Mouse (Mus musculus): ENCODE measurements around the gene Siglecg.
A peak's percentile ranks its signal among the peaks of the same experiment; 100 is the strongest.
"Not testable (repeated sequence)": the region's sequence is repeated elsewhere in the genome, so short reads cannot be mapped to it uniquely, and the experiment has no call there.

Gene Siglecg

GRCm38 (mm10) chr7:43408131-43408553 is at the start of gene Siglecg:
Siglecg (plus strand) TSS chr7:43408204.
- no peak for DNase-seq (ENCODE audit: low spot score)

DNA sequence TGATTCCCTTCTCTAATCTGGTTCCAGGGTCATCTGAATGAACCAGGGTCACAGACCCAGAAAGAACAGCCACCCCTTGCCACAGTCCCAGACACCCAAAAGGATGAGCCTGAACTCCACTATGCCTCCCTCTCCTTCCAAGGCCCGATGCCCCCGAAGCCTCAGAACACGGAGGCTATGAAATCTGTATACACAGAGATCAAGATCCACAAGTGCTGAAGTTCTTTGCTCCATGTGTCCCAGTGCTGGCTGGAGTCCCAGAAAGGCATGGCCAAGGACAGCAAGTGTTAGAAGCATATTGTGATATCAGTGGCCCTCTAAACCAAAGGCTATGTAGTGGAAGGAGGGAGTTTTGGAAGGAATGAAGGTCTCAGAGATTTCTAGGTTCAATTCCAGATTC is 49.4 kb upstream of the Siglecg start:
- DNase-seq (ENCODE audit: low spot score), result peak; percentile 13

GRCm38 (mm10) chr7:43361442-43361841 is 46.6 kb upstream of the Siglecg start:
- DNase-seq (ENCODE audit: low spot score), result no peak

- DNase-seq (ENCODE audit: low spot score), result no peak
Measured at GRCm38 (mm10) chr7:43362021-43362420, 46.0 kb upstream of the Siglecg start.

- peak; percentile 64 for DNase-seq (ENCODE audit: low spot score)
Measured at GRCm38 (mm10) chr7:43378226-43378625, 29.8 kb upstream of the Siglecg start.

- DNase-seq (ENCODE audit: low spot score), result no peak
Measured at GRCm38 (mm10) chr7:43392349-43393121, 15.5 kb upstream of the Siglecg start.

GRCm38 (mm10) chr7:43399501-43399900 is 8.5 kb upstream of the Siglecg start:
- no peak for DNase-seq (ENCODE audit: low spot score)

DNA sequence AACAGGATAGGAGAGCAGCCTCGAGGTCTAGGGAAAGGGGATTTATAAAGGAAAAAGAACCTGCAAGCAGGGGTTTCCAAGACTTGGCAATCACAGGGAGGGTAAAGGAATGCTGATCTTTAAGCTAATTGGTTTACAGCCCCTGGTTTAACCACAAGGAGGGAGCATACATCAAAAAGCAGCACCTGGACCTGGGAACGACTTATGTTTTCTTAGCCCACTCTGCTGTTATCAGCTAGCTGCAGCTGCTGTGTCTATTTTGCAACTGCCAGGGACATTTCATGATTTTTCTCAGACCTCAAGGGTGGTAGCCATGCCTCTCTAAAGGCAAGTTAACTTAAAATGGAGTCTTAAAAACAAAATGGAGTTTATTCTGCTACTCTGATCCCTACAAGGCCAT is 5.3 kb upstream of the Siglecg start:
- no peak for DNase-seq (ENCODE audit: low spot score)

DNA sequence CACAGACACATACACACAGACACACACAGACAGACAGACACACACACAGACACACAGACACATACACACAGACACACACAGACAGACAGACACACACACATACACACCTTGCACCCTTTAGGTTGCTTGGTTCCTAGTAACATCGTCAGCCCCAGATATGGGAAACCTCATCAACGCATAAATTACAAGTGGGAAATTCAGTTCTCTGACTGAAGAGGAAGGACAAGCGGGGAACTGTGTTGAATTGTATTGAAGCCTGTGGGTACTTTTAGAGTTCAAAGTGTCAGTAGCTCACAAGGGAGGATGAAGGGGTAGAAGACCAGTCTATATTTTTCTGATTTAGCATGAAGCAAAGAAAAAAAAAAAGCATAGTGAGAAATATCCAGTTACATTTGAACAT is 431 bp upstream of the Siglecg start:
- DNase-seq (ENCODE audit: low spot score), result no peak

- DNase-seq (ENCODE audit: low spot score), result no peak
Measured at GRCm38 (mm10) chr7:43409084-43409483, 1.1 kb downstream of the Siglecg start.

DNA sequence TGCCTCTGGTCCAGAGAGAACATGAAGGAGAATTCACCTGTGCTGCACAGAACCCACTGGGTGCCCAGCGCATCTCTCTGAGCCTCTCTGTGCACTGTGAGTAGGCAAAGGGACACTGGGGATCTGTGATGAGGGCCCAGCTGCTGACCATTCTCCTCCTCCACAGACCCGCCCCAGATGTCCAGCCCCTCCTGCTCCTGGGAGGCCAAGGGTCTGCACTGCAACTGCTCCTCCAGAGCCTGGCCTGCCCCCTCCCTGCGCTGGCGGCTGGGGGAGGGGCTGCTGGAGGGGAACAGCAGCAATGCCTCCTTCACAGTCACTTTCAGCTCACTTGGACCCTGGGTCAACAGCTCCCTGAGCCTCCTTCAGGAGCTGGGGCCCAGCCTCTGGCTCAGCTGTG is 3.7 kb downstream of the Siglecg start:
- not testable (repeated sequence) for DNase-seq (ENCODE audit: low spot score)

- no peak for DNase-seq (ENCODE audit: low spot score)
Measured at GRCm38 (mm10) chr7:43417298-43417697, 9.3 kb downstream of the Siglecg start.

DNA sequence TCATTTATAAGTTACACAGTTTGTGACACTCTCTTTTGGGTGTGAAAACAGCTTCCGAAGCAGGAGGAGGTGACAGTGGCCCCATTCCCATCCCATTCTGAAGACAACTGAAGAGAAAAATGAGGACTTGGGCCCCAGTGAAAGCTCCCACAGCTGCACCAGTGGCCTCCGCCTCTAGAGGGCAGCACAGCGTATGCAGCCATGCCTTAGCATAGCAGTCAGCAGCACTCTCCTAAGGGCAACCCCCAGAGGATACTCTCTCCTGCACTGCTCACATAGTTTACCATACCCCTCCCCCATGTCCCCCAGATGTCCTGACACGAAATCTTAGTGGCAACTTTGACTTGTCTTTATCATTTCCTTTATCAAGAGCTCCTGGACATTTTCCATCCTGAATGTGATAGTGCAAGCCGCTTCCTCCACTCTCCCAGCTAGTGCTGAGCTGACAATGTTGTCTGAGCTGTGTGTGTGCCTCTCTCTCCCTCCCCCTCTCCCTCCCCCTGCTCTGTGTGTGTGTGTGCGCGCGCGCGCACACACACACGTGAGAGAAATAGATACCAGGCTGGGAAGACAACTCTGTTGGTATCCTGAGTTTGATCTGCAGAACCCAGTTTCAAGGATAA is 15.1 kb downstream of the Siglecg start:
- DNase-seq (ENCODE audit: low spot score), result peak; percentile 84

- peak; percentile 72 for DNase-seq (ENCODE audit: low spot score)
Measured at GRCm38 (mm10) chr7:43423991-43424625, 16.1 kb downstream of the Siglecg start.

GRCm38 (mm10) chr7:43427406-43427805 is 19.4 kb downstream of the Siglecg start, which contains the start of gene Lim2:
Lim2 (plus strand) TSS chr7:43427670.
- DNase-seq (ENCODE audit: low spot score), result no peak

GRCm38 (mm10) chr7:43429500-43429899 is 21.5 kb downstream of the Siglecg start:
- DNase-seq (ENCODE audit: low spot score), result no peak

DNA sequence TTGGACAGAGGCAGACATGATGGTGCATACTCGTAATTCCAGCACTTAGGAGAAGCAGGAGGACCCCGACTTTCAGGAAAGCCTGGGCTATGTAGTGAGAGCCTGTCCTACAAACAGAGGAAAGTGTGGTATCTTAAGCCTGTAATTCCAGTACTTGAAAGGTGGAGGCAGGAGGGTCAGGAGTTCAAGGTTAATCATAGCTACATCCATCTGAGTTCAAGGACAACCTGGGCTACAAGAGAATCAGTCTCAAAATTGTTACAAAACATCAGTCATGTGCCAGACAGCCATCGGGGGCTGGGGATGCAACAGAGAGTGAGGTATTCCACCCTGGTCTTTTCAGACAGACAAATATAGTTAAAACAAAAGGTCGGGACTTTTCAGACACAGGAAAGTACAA is 24.9 kb downstream of the Siglecg start:
- no peak for DNase-seq (ENCODE audit: low spot score)

DNA sequence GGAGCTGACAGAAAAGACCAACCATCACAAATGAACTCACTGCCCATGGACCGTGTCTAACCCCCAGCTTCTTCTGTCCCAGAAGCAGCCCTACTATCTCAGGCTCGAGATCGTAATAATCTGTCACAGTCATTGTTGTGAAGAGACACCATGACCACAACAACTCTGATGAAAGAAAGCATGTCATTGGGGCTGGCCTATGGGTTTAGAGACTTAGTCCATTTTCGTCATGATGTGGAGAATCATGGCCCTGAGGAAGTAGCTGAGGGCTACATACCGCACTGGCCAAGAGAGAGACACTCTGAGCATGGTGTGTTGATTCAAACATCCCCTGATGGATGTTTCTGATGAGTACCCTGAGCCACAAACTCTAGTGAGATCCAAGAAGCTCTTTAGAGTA is 26.7 kb downstream of the Siglecg start:
- DNase-seq (ENCODE audit: low spot score), result no peak

GRCm38 (mm10) chr7:43436341-43437255 is 28.6 kb downstream of the Siglecg start, which contains the start of gene Nkg7:
Nkg7 (plus strand) TSS chr7:43437073.
- DNase-seq (ENCODE audit: low spot score), result no peak

- no peak for DNase-seq (ENCODE audit: low spot score)
Measured at GRCm38 (mm10) chr7:43438611-43439010, 30.6 kb downstream of the Siglecg start.

GRCm38 (mm10) chr7:43440482-43440881 is 32.5 kb downstream of the Siglecg start, which contains the start of gene Cldnd2:
Cldnd2 (plus strand) TSS chr7:43440782.
- DNase-seq (ENCODE audit: low spot score), result no peak

- DNase-seq (ENCODE audit: low spot score), result no peak
Measured at GRCm38 (mm10) chr7:43441071-43441470, 33.1 kb downstream of the Siglecg start.
